Mouse (Mus musculus): ENCODE data around the gene Msln. TPM values are rescaled to one million over a fixed set of nuclear protein-coding genes. Genes with fewer than 3 reads are reported as not detected.

Msln gene
- polyA plus RNA-seq, 1 experiment from 2014 or later = not detected

- Histone ChIP-seq H3K4me1 (replicated peaks) (no peaks in the 10 kb centered on the region), H3K27me3 (no peaks in the 10 kb centered on the region), H3K27ac (replicated peaks) (no peak overlapping the region), H3K36me3 (no peaks in the 10 kb centered on the region), H3K9ac (no peak overlapping the region), H3K4me3 (no peak overlapping the region), H3K4me2 (no peak overlapping the region), H3K9me3 (no peaks in the 10 kb centered on the region)
- 29% methylated on average over 3 of the region's 3 CpGs for WGBS
- ATAC-seq (ENCODE audit: low FRiP score, low read depth) = no peak
Measured at GRCm38 (mm10) chr17:25762591-25762990, 8.4 kb upstream of the Msln start.

GRCm38 (mm10) chr17:25761561-25761970, 7.4 kb upstream of the Msln start:
- H3K4me3 ChIP-seq = no peak overlapping the region
- no peaks in the 10 kb centered on the region for H3K9me3 ChIP-seq
- H3K27me3 ChIP-seq = no peaks in the 10 kb centered on the region
- no peak overlapping the region for H3K4me2 ChIP-seq
- no peak overlapping the region for H3K27ac ChIP-seq (replicated peaks)
- 34% methylated on average over 4 of the region's 4 CpGs for WGBS
- ATAC-seq (ENCODE audit: low FRiP score, low read depth) = no peak
- no peaks in the 10 kb centered on the region for H3K4me1 ChIP-seq (replicated peaks)
- H3K36me3 ChIP-seq = no peaks in the 10 kb centered on the region
- no peak overlapping the region for H3K9ac ChIP-seq

GRCm38 (mm10) chr17:25760148-25760547, 6.0 kb upstream of the Msln start:
- Histone ChIP-seq H3K4me1 (replicated peaks) (no peaks in the 10 kb centered on the region), H3K4me2 (no peak overlapping the region), H3K27me3 (no peaks in the 10 kb centered on the region), H3K36me3 (no peaks in the 10 kb centered on the region), H3K9ac (no peak overlapping the region), H3K9me3 (no peaks in the 10 kb centered on the region), H3K4me3 (no peak overlapping the region), H3K27ac (replicated peaks) (no peak overlapping the region)
- no peak for ATAC-seq (ENCODE audit: low FRiP score, low read depth)
- WGBS = 79% methylated on average over 8 of the region's 8 CpGs

- Histone ChIP-seq H3K27me3 (no peaks in the 10 kb centered on the region), H3K4me2 (no peak overlapping the region), H3K9me3 (no peaks in the 10 kb centered on the region), H3K4me1 (replicated peaks) (no peaks in the 10 kb centered on the region), H3K9ac (no peak overlapping the region), H3K4me3 (no peak overlapping the region), H3K27ac (replicated peaks) (no peak overlapping the region), H3K36me3 (no peaks in the 10 kb centered on the region)
- ATAC-seq (ENCODE audit: low FRiP score, low read depth) = no peak
- WGBS = 75% methylated on average over 3 of the region's 3 CpGs
Measured at GRCm38 (mm10) chr17:25757691-25758090, 3.5 kb upstream of the Msln start.

- H3K9me3 ChIP-seq = no peaks in the 10 kb centered on the region
- no peaks in the 10 kb centered on the region for H3K36me3 ChIP-seq
- no peaks in the 10 kb centered on the region for H3K27me3 ChIP-seq
- no peak overlapping the region for H3K27ac ChIP-seq (replicated peaks)
- WGBS = 83% methylated on average over 9 of the region's 9 CpGs
- ATAC-seq (ENCODE audit: low FRiP score, low read depth) = no peak
- H3K4me1 ChIP-seq (replicated peaks) = peaks cover 2% of the 10 kb centered on the region; the same call in 1 of the 2 replicates
- H3K9ac ChIP-seq = no peak overlapping the region
- no peak overlapping the region for H3K4me3 ChIP-seq
- H3K4me2 ChIP-seq = no peak overlapping the region
Measured at GRCm38 (mm10) chr17:25756378-25757242, 2.4 kb upstream of the Msln start.

GRCm38 (mm10) chr17:25755627-25756377, 1.6 kb upstream of the Msln start:
- Histone ChIP-seq H3K9ac (no peak overlapping the region), H3K27me3 (no peaks in the 10 kb centered on the region), H3K4me1 (replicated peaks) (peaks cover 7% of the 10 kb centered on the region; the same call in 1 of the 2 replicates), H3K36me3 (no peaks in the 10 kb centered on the region), H3K4me3 (no peak overlapping the region), H3K4me2 (no peak overlapping the region), H3K9me3 (no peaks in the 10 kb centered on the region), H3K27ac (replicated peaks) (no peak overlapping the region)
- 77% methylated on average over 4 of the region's 4 CpGs for WGBS
- no peak for ATAC-seq (ENCODE audit: low FRiP score, low read depth)

- H3K27me3 ChIP-seq = no peaks in the 10 kb centered on the region
- WGBS = 80% methylated on average over 4 of the region's 4 CpGs
- no peak overlapping the region for H3K27ac ChIP-seq (replicated peaks)
- no peak overlapping the region for H3K9ac ChIP-seq
- H3K4me1 ChIP-seq (replicated peaks) = peaks cover 7% of the 10 kb centered on the region; the same call in 1 of the 2 replicates
- no peaks in the 10 kb centered on the region for H3K36me3 ChIP-seq
- no peaks in the 10 kb centered on the region for H3K9me3 ChIP-seq
- no peak for ATAC-seq (ENCODE audit: low FRiP score, low read depth)
- no peak overlapping the region for H3K4me2 ChIP-seq
- H3K4me3 ChIP-seq = no peak overlapping the region
Measured at GRCm38 (mm10) chr17:25755086-25755485, 908 bp upstream of the Msln start.

GRCm38 (mm10) chr17:25751446-25751845, 2.7 kb downstream of the Msln start:
- H3K27me3 ChIP-seq = no peaks in the 10 kb centered on the region
- H3K9ac ChIP-seq = no peak overlapping the region
- H3K4me3 ChIP-seq = no peak overlapping the region
- no peak overlapping the region for H3K27ac ChIP-seq (replicated peaks)
- H3K36me3 ChIP-seq = no peaks in the 10 kb centered on the region
- H3K4me1 ChIP-seq (replicated peaks) = peaks cover 7% of the 10 kb centered on the region; the same call in 1 of the 2 replicates
- WGBS = 57% methylated on average over 5 of the region's 5 CpGs
- no peak for ATAC-seq (ENCODE audit: low FRiP score, low read depth)
- H3K9me3 ChIP-seq = no peaks in the 10 kb centered on the region
- H3K4me2 ChIP-seq = no peak overlapping the region

- peaks cover 7% of the 10 kb centered on the region; the same call in 1 of the 2 replicates for H3K4me1 ChIP-seq (replicated peaks)
- H3K9ac ChIP-seq = no peak overlapping the region
- H3K36me3 ChIP-seq = no peaks in the 10 kb centered on the region
- no peak overlapping the region for H3K4me3 ChIP-seq
- H3K27ac ChIP-seq (replicated peaks) = no peak overlapping the region
- 86% methylated on average over 6 of the region's 6 CpGs for WGBS
- H3K4me2 ChIP-seq = no peak overlapping the region
- H3K27me3 ChIP-seq = no peaks in the 10 kb centered on the region
- H3K9me3 ChIP-seq = no peaks in the 10 kb centered on the region
- ATAC-seq (ENCODE audit: low FRiP score, low read depth) = no peak
Measured at GRCm38 (mm10) chr17:25749314-25749713, 4.9 kb downstream of the Msln start.

GRCm38 (mm10) chr17:25748238-25748637, 5.9 kb downstream of the Msln start:
- H3K9ac ChIP-seq = no peak overlapping the region
- no peaks in the 10 kb centered on the region for H3K36me3 ChIP-seq
- no peaks in the 10 kb centered on the region for H3K9me3 ChIP-seq
- peaks cover 7% of the 10 kb centered on the region; the same call in 1 of the 2 replicates for H3K4me1 ChIP-seq (replicated peaks)
- no peak overlapping the region for H3K4me3 ChIP-seq
- H3K4me2 ChIP-seq = no peak overlapping the region
- H3K27me3 ChIP-seq = no peaks in the 10 kb centered on the region
- no peak for ATAC-seq (ENCODE audit: low FRiP score, low read depth)
- 91% methylated on average over 4 of the region's 4 CpGs for WGBS
- no peak overlapping the region for H3K27ac ChIP-seq (replicated peaks)

GRCm38 (mm10) chr17:25744311-25744710, 9.9 kb downstream of the Msln start:
- H3K9ac ChIP-seq = no peak overlapping the region
- no peaks in the 10 kb centered on the region for H3K27me3 ChIP-seq
- H3K4me2 ChIP-seq = no peak overlapping the region
- no peak overlapping the region for H3K4me3 ChIP-seq
- H3K9me3 ChIP-seq = no peaks in the 10 kb centered on the region
- no peak overlapping the region for H3K27ac ChIP-seq (replicated peaks)
- H3K4me1 ChIP-seq (replicated peaks) = no peaks in the 10 kb centered on the region
- WGBS = 87% methylated on average over 10 of the region's 10 CpGs
- no peak for ATAC-seq (ENCODE audit: low FRiP score, low read depth)
- no peaks in the 10 kb centered on the region for H3K36me3 ChIP-seq

GRCm38 (mm10) chr17:25743831-25744230, 10.3 kb downstream of the Msln start:
- H3K9me3 ChIP-seq = no peaks in the 10 kb centered on the region
- no peak overlapping the region for H3K4me3 ChIP-seq
- no peak for ATAC-seq (ENCODE audit: low FRiP score, low read depth)
- H3K27ac ChIP-seq (replicated peaks) = no peak overlapping the region
- no peaks in the 10 kb centered on the region for H3K4me1 ChIP-seq (replicated peaks)
- no peak overlapping the region for H3K9ac ChIP-seq
- no peak overlapping the region for H3K4me2 ChIP-seq
- no peaks in the 10 kb centered on the region for H3K36me3 ChIP-seq
- WGBS = 94% methylated on average over 9 of the region's 9 CpGs
- no peaks in the 10 kb centered on the region for H3K27me3 ChIP-seq
